Mouse (Mus musculus) cortical plate, adult 2 months (tissue): ENCODE data around the gene Aloxe3. TPM values are rescaled to one million over a fixed set of nuclear protein-coding genes. Genes with fewer than 3 reads are reported as not detected.

Experiments
- H3K27ac ChIP-seq: fragments of 200-500 bp; 2 replicates; pipeline ENCODE4 v1.5.1; 2012; ENCODE audit warnings: low read length, control low read depth, inconsistent platforms; ENCODE audit not compliant: insufficient read depth
- H3K4me1 ChIP-seq: fragments of 200-500 bp; 2 replicates; pipeline ENCODE4 v1.6.1; 2011; ENCODE audit warnings: low read length; ENCODE audit not compliant: control insufficient read depth, insufficient read depth
- H3K4me3 ChIP-seq: fragments of 200-500 bp; 2 replicates; pipeline ENCODE4 v1.5.1; 2011; ENCODE audit warnings: mild to moderate bottlenecking, low read length, control low read depth; ENCODE audit not compliant: insufficient read depth
- CTCF ChIP-seq: fragments of 200-500 bp; IDR thresholded peaks from 2 replicates; pipeline ENCODE4 v1.5.1; 2011; ENCODE audit warnings: mild to moderate bottlenecking, control low read depth, low read length; ENCODE audit not compliant: insufficient read depth; ENCODE audit errors: extremely low read depth
- POLR2A ChIP-seq: fragments of 200-500 bp; IDR thresholded peaks from 2 replicates; pipeline ENCODE4 v1.6.1; 2011; ENCODE audit warnings: mild to moderate bottlenecking, low read length, control low read depth; ENCODE audit not compliant: insufficient read depth; ENCODE audit errors: extremely low read depth
- polyA plus RNA-seq: library from polyadenylated mRNA; depleted of rRNA; stranded (reverse); fragments of >200 nt; gene quantifications from 2 replicates; pipeline ENCODE4 v1.2.3, GENCODE M21; 2012

Gene Aloxe3
- polyA plus RNA-seq, 1 experiment, result 8.7 TPM

- Histone ChIP-seq H3K4me1 (peaks cover 4% of the 10 kb centered on the region), H3K4me3 (peak overlapping the region; percentile 68), H3K27ac (peak overlapping the region; percentile 61)
- TF ChIP-seq POLR2A, result no peak
- no peak for TF ChIP-seq CTCF
These were observed 24.9 kb upstream of the Aloxe3 start for GRCm38 (mm10) chr11:69100639-69101360.

GRCm38 (mm10) chr11:69101604-69102402 lies 23.9 kb upstream of the Aloxe3 start:
- peaks cover 4% of the 10 kb centered on the region for H3K4me1 ChIP-seq
- no peak overlapping the region for H3K27ac ChIP-seq
- no peak for TF ChIP-seq POLR2A
- no peak for TF ChIP-seq CTCF
- no peak overlapping the region for H3K4me3 ChIP-seq

GRCm38 (mm10) chr11:69102403-69102725 lies 23.3 kb upstream of the Aloxe3 start:
- peaks cover 4% of the 10 kb centered on the region for H3K4me1 ChIP-seq
- no peak overlapping the region for H3K4me3 ChIP-seq
- TF ChIP-seq POLR2A, result no peak
- no peak for TF ChIP-seq CTCF
- no peak overlapping the region for H3K27ac ChIP-seq

- no peak overlapping the region for H3K4me3 ChIP-seq
- H3K27ac ChIP-seq, result no peak overlapping the region
- H3K4me1 ChIP-seq, result peaks cover 4% of the 10 kb centered on the region
- TF ChIP-seq POLR2A (no peak), CTCF (no peak)
These were observed 22.6 kb upstream of the Aloxe3 start for GRCm38 (mm10) chr11:69103121-69103520.

- no peak for TF ChIP-seq POLR2A
- TF ChIP-seq CTCF, result no peak
- Histone ChIP-seq H3K4me1 (peaks cover 2% of the 10 kb centered on the region; the same call in 1 of the 2 replicates), H3K27ac (no peak overlapping the region), H3K4me3 (no peak overlapping the region)
These were observed 21.9 kb upstream of the Aloxe3 start for GRCm38 (mm10) chr11:69103531-69104435.

GRCm38 (mm10) chr11:69104487-69104886 lies 21.2 kb upstream of the Aloxe3 start:
- TF ChIP-seq CTCF (no peak), POLR2A (no peak)
- no peak overlapping the region for H3K27ac ChIP-seq

GRCm38 (mm10) chr11:69105227-69105626 lies 20.5 kb upstream of the Aloxe3 start:
- H3K4me3 ChIP-seq, result no peak overlapping the region
- TF ChIP-seq CTCF, result no peak
- TF ChIP-seq POLR2A, result no peak

More at GRCm38 (mm10) chr11:69104487-69104886, 21.2 kb upstream of the Aloxe3 start:
- Histone ChIP-seq H3K4me3 (no peak overlapping the region), H3K4me1 (peaks cover 2% of the 10 kb centered on the region; the same call in 1 of the 2 replicates)

GRCm38 (mm10) chr11:69105796-69106195 lies 19.9 kb upstream of the Aloxe3 start:
- TF ChIP-seq POLR2A (no peak), CTCF (no peak)
- Histone ChIP-seq H3K27ac (no peak overlapping the region), H3K4me1 (peaks cover under 1% of the 10 kb centered on the region; the same call in 1 of the 2 replicates), H3K4me3 (no peak overlapping the region)

More at GRCm38 (mm10) chr11:69105227-69105626, 20.5 kb upstream of the Aloxe3 start:
- Histone ChIP-seq H3K27ac (no peak overlapping the region), H3K4me1 (peaks cover 2% of the 10 kb centered on the region; the same call in 1 of the 2 replicates)

- TF ChIP-seq POLR2A, result no peak
- TF ChIP-seq CTCF, result no peak
- no peaks in the 10 kb centered on the region for H3K4me1 ChIP-seq
- no peak overlapping the region for H3K4me3 ChIP-seq
- H3K27ac ChIP-seq, result no peak overlapping the region
These were observed 19.4 kb upstream of the Aloxe3 start for GRCm38 (mm10) chr11:69106299-69106698.
